Mouse (Mus musculus) bone marrow, adult 2 months (tissue): ENCODE results near the gene Paqr9.

Experiments
- CTCF ChIP-seq: fragments of 200-500 bp; IDR thresholded peaks from 2 replicates; pipeline ENCODE4 v1.5.1; 2011; ENCODE audit warnings: low read length, control low read depth; ENCODE audit not compliant: control insufficient read depth, insufficient read depth
- POLR2A ChIP-seq: fragments of 200-500 bp; IDR thresholded peaks from 2 replicates; pipeline ENCODE4 v1.6.1; 2011; ENCODE audit warnings: low read depth, mild to moderate bottlenecking, control low read depth, low read length, borderline replicate concordance; ENCODE audit not compliant: control insufficient read depth

DNA sequence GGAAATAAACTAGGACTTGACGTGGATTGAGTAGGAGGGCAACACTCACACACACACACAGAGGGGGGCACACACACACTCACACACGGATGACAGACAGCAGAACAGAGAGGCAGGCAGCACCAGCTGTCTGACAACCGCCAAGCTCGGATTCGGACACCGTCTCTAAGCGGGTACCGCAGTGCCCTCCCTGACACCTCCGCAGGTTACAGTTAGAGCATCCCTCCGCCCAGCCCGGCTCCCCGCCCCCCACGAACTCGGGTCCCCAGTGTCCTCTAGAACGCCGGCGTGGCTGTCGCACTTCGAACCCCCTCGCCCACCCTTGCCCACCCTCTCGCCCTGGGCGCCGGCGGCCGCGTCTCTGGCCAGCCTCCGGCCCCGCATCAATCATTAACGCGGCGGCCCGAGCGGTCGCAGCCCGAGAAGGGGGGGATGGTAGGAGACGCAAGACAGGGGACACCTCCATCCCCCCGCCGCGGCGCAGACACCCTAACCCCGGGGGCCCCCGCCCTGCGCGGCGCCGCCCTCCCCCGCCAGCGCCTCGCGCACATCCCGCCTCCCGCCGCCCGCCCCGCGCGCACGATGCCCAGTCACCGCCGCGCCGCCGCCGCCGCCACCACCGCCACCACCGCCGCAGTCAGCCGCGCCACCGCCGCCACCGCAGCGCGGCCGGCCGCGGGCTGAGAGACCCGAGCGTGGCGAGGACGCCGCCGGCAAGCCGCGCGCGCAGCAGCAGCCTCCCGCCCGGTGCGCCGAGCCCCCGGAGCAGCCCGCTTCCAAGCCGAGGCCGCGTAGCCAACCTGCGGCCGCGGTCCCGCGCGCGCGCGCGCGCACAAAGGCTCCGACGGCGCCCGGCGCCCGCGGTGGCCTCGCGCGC lies at the start of gene Paqr9:
- TF ChIP-seq CTCF: no peak
- no peak for TF ChIP-seq POLR2A
